Mouse (Mus musculus) spleen, postnatal 4 days (tissue): Measurements from ENCODE around the gene Itih4.

Experiments used
- DNase-seq, 2 experiments: peaks; one replicate each; pipeline ENCODE4 v3.0.0; 2022; ENCODE audit warnings: low spot score in 2 of 2

The Itih4 gene

GRCm38 (mm10) chr14:30943860-30944674, 57.8 kb downstream of the Itih4 start:
- peak; percentile 50 to 82 for DNase-seq

GRCm38 (mm10) chr14:30944745-30945144, 58.5 kb downstream of the Itih4 start:
- no peak for DNase-seq

- DNase-seq: no peak
Observed at GRCm38 (mm10) chr14:30949986-30950385, 63.7 kb downstream of the Itih4 start.

GRCm38 (mm10) chr14:30951154-30951825, 65.0 kb downstream of the Itih4 start, which contains the start of gene Nek4:
Gene Nek4, plus strand, starts transcription at chr14:30951377.
- peak; percentile 96 to 98 for DNase-seq
